ENCODE assay signal across 27 mouse cellular contexts in the genomic region with DNA sequence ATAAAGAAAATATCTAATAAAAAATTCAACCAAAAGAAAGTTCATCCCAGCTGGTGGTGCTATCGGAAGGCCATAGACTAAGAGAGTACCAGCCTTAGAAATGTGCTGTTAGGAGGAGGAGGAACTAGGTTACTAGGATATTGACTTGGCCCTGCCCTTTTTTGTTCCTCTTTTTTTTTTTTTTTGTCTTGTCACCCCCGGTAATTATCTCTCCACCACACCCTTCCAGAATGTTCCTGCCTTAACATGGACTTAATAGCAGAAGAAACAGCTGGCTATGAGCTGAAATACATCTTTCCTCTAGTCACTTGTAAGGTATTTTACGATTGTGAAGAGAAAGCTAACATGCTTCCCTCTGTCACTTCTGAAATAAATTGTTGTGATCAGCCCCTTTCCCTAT. TPM values are rescaled to one million over a fixed set of nuclear protein-coding genes. Genes with fewer than 3 reads are reported as not detected.
DNase-seq lines count a peak whose midpoint lies in the region; ATAC-seq and TF ChIP-seq lines count a peak whose summit lies in the region.
"Had no signal": no experiment of that assay in that cellular context is flagged by ENCODE, and none has a peak within 500 bp of the region (broad histone marks: within the 10 kb centered on the region; RNA-seq: fewer than 3 reads in every experiment).

No protein-coding gene starts in this region.

- 43% methylated on average over 3 of the region's 3 CpGs for WGBS in liver, postnatal 0 days (ENCODE audit: insufficient replicate concordance)

- no peak for DNase-seq in liver, postnatal 0 days
- DNase-seq in liver = no peak
- peak; percentile 2 for DNase-seq in c-Kit-positive CD71-positive TER-119-negative erythroid progenitor cells, embryonic 14.5 days (ENCODE audit: low read depth)
- no peak for DNase-seq in yolk sac, embryonic 10.5 days (ENCODE audit: low spot score)
- DNase-seq in kidney, adult 18-20 months = no peak
- DNase-seq: adrenal gland, postnatal 14 days; cerebellum, adult 18-20 months; cerebellum, adult 9-10 months; cerebellum, postnatal 14 days; forebrain, postnatal 0 days; gastrocnemius, adult 2 months; gastrocnemius, postnatal 14 days; heart, adult 18-20 months; heart, postnatal 14 days; heart, postnatal 4 days had no signal

- peak; percentile 74 for ATAC-seq in liver, postnatal 0 days
- peak; percentile 98 for ATAC-seq in megakaryocyte, adult 5-6 weeks (ENCODE audit: poor library complexity, severe bottlenecking)
- peak; percentile 95 for ATAC-seq in monocyte, adult 5-6 weeks (replicated peaks; ENCODE audit: insufficient number of reproducible peaks, low FRiP score, low TSS enrichment, poor library complexity, severe bottlenecking)
- no peak for ATAC-seq in inflammation-experienced regulatory T-cells, adult 6 months
- ATAC-seq: CD4-positive, CD25-positive, alpha-beta regulatory T cell, adult 4 months; forebrain, embryonic 14.5 days; forebrain, postnatal 0 days; intestine, embryonic 15.5 days; Patski had no signal

- H3K27ac ChIP-seq in liver, postnatal 0 days (ENCODE audit: low read depth) = no peak overlapping the region
- H3K27ac ChIP-seq: embryonic facial prominence, embryonic 12.5 days; embryonic facial prominence, embryonic 15.5 days; gastrocnemius, adult 2 months; heart, embryonic 15.5 days; hindbrain, embryonic 14.5 days; intestine, embryonic 15.5 days had no signal

- no peak overlapping the region for H3K4me3 ChIP-seq in liver, postnatal 0 days (ENCODE audit: low read depth, low read length)
- H3K4me3 ChIP-seq: embryonic facial prominence, embryonic 12.5 days; embryonic facial prominence, embryonic 15.5 days; gastrocnemius, adult 2 months; heart, embryonic 12.5 days; heart, embryonic 15.5 days; intestine, embryonic 15.5 days had no signal

- TF ChIP-seq CTCF in liver, postnatal 0 days (IDR thresholded peaks at IDR 0.05; ENCODE audit: low read depth) = no peak

- H3K36me3 ChIP-seq in liver, postnatal 0 days (replicated peaks; ENCODE audit: insufficient read depth, low read length) = no peaks in the 10 kb centered on the region
- H3K36me3 ChIP-seq: embryonic facial prominence, embryonic 12.5 days; embryonic facial prominence, embryonic 15.5 days; heart, embryonic 12.5 days; heart, embryonic 15.5 days; intestine, embryonic 15.5 days had no signal

- no peak overlapping the region for H3K9ac ChIP-seq in liver, postnatal 0 days (replicated peaks)
- H3K9ac ChIP-seq: embryonic facial prominence, embryonic 12.5 days; embryonic facial prominence, embryonic 15.5 days; forebrain, postnatal 0 days; heart, embryonic 12.5 days; heart, embryonic 15.5 days; hindbrain, embryonic 14.5 days; intestine, embryonic 15.5 days had no signal

- TF ChIP-seq EP300 in liver, postnatal 0 days (IDR thresholded peaks at IDR 0.05; ENCODE audit: low read depth) = 0 out of 2 replicates have a peak, but pooled peaks have one; percentile 35

- no peak overlapping the region for H3K4me2 ChIP-seq in liver, postnatal 0 days (ENCODE audit: low read depth, low read length)
- H3K4me2 ChIP-seq: embryonic facial prominence, embryonic 12.5 days; embryonic facial prominence, embryonic 15.5 days; heart, embryonic 12.5 days; heart, embryonic 15.5 days; hindbrain, embryonic 14.5 days; intestine, embryonic 15.5 days had no signal

- no peaks in the 10 kb centered on the region for H3K27me3 ChIP-seq in liver, postnatal 0 days (ENCODE audit: insufficient read depth, low read length)
- H3K27me3 ChIP-seq: embryonic facial prominence, embryonic 12.5 days; embryonic facial prominence, embryonic 15.5 days; heart, embryonic 12.5 days; heart, embryonic 15.5 days; intestine, embryonic 15.5 days had no signal

- H3K9me3 ChIP-seq in liver, postnatal 0 days (ENCODE audit: low read length) = no peaks in the 10 kb centered on the region
- H3K9me3 ChIP-seq: embryonic facial prominence, embryonic 12.5 days; embryonic facial prominence, embryonic 15.5 days; heart, embryonic 12.5 days; heart, embryonic 15.5 days; intestine, embryonic 15.5 days had no signal

- no peaks in the 10 kb centered on the region for H3K4me1 ChIP-seq in liver, postnatal 0 days (ENCODE audit: insufficient read depth)
- H3K4me1 ChIP-seq: embryonic facial prominence, embryonic 12.5 days; embryonic facial prominence, embryonic 15.5 days; heart, embryonic 12.5 days; heart, embryonic 15.5 days; intestine, embryonic 15.5 days had no signal

RNA-seq across cellular contexts. Expression of gene Rab3c, which starts 7.7 kb away (rescaled TPM):
- polyA plus RNA-seq in liver, postnatal 0 days (2015; fragmentation: Nextera tagmentation; extraction: Ambion mirVana) = not detected in 2 replicates
- total RNA-seq in megakaryocyte, adult 5-6 weeks (2015) = not detected in 2 replicates
- not detected in 2 replicates for total RNA-seq in megakaryocyte, adult 5-6 weeks (2017)
- not detected in 3 replicates for total RNA-seq in monocyte, adult 5-6 weeks (2017)
- not detected for polyA plus RNA-seq in inflammation-experienced regulatory T-cells, adult 6 months (2017; shearing (Covaris generic))
- total RNA-seq: gastrocnemius, adult 2 months had no signal
- polyA plus RNA-seq: Patski had no signal
